33 mouse cellular contexts compared by ENCODE assay signal in the genomic region with DNA sequence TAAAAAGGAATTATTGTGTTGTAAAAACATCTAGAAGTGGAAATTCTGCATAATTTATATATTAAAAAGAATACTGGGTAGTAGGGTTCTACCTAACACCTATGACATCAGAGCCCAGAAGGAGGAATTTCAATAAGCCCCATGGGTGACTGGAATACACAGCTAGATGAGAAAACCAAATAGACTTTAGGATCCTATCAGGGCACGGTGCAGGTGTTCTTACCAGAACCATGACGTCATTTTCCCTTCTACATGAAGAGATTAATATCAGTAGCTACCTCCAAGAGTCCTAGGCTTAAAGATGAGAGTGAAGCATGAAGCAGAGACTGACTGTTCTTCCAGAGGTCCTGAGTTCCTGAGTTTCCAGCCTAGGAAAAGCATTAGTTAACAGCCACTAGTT.
"Had no signal": no experiment of that assay in that cellular context is flagged by ENCODE, and none has a peak within 500 bp of the region (broad histone marks: within the 10 kb centered on the region; RNA-seq: fewer than 3 reads in every experiment).

No protein-coding gene starts in this region.

- H3K36me3 ChIP-seq: heart, embryonic 10.5 days; heart, embryonic 12.5 days; heart, embryonic 13.5 days; heart, embryonic 15.5 days; hindbrain, embryonic 10.5 days; hindbrain, embryonic 12.5 days; hindbrain, embryonic 13.5 days; hindbrain, embryonic 15.5 days; intestine, embryonic 15.5 days; kidney, embryonic 15.5 days had no signal

- H3K9me3 ChIP-seq: heart, embryonic 10.5 days; heart, embryonic 12.5 days; heart, embryonic 13.5 days; heart, embryonic 15.5 days; hindbrain, embryonic 10.5 days; hindbrain, embryonic 12.5 days; hindbrain, embryonic 13.5 days; hindbrain, embryonic 15.5 days; intestine, embryonic 15.5 days; kidney, embryonic 15.5 days had no signal

- H3K4me3 ChIP-seq: heart, embryonic 10.5 days; heart, embryonic 12.5 days; heart, embryonic 13.5 days; heart, embryonic 15.5 days; hindbrain, embryonic 10.5 days; hindbrain, embryonic 12.5 days; hindbrain, embryonic 13.5 days; hindbrain, embryonic 15.5 days; intestine, embryonic 15.5 days; kidney, embryonic 15.5 days; layer of hippocampus, adult 2 months; left cerebral cortex, adult 2 months had no signal

- H3K27ac ChIP-seq: heart, embryonic 10.5 days; heart, embryonic 13.5 days; heart, embryonic 15.5 days; hindbrain, embryonic 10.5 days; hindbrain, embryonic 12.5 days; hindbrain, embryonic 13.5 days; hindbrain, embryonic 14.5 days; hindbrain, embryonic 15.5 days; hindbrain, postnatal 0 days; intestine, embryonic 15.5 days; kidney, embryonic 15.5 days; kidney, postnatal 0 days; layer of hippocampus, adult 2 months; left cerebral cortex, adult 2 months had no signal

- H3K4me2 ChIP-seq: heart, embryonic 11.5 days; heart, embryonic 12.5 days; heart, embryonic 13.5 days; heart, embryonic 15.5 days; hindbrain, embryonic 12.5 days; hindbrain, embryonic 13.5 days; hindbrain, embryonic 14.5 days; hindbrain, embryonic 15.5 days; intestine, embryonic 15.5 days; kidney, embryonic 15.5 days had no signal

- H3K9ac ChIP-seq: heart, embryonic 12.5 days; heart, embryonic 13.5 days; heart, embryonic 15.5 days; hindbrain, embryonic 12.5 days; hindbrain, embryonic 13.5 days; hindbrain, embryonic 14.5 days; hindbrain, embryonic 15.5 days; intestine, embryonic 15.5 days; kidney, embryonic 15.5 days had no signal

- H3K27me3 ChIP-seq: heart, embryonic 12.5 days; heart, embryonic 15.5 days; hindbrain, embryonic 12.5 days; hindbrain, embryonic 13.5 days; hindbrain, embryonic 15.5 days; intestine, embryonic 15.5 days; kidney, embryonic 15.5 days had no signal

- DNase-seq: heart, postnatal 10 days; heart, postnatal 14 days; heart, postnatal 36 days; heart, postnatal 4 days; kidney, adult 18-20 months; kidney, adult 2 months; kidney, adult 8-10 months; kidney, adult 9 months; kidney, postnatal 10 days; kidney, postnatal 14 days; kidney, postnatal 25 days; kidney, postnatal 4 days; layer of hippocampus, adult 9-11 months; layer of hippocampus, postnatal 36 days had no signal

- ATAC-seq: hindbrain, embryonic 16.5 days; hindbrain, postnatal 0 days; intestine, embryonic 15.5 days; intestine, embryonic 16.5 days; intestine, postnatal 0 days had no signal
